Mouse (Mus musculus): ENCODE measurements around the gene Nt5c3.

Nt5c3 gene

DNA sequence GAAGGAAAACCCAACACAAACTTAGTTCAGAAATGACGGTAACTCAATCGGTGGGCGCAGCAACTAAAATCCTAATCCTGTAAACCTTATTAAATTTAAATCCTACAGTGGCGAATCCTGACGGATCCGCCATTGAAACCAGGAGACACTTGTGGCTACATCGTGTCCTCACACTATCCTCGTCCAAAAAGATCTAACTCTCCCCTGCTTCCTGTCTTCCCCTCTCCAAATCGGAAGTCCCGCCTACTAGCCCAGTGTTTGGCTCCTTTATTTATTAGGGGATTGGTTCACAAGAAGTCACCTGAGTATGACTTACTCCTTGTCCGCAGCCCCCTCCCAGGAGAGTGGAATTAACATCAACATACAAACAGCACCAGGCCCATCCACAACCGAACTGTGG is 86.6 kb downstream of the Nt5c3 start:
- no peak for DNase-seq (ENCODE audit: low read depth, low spot score)

DNA sequence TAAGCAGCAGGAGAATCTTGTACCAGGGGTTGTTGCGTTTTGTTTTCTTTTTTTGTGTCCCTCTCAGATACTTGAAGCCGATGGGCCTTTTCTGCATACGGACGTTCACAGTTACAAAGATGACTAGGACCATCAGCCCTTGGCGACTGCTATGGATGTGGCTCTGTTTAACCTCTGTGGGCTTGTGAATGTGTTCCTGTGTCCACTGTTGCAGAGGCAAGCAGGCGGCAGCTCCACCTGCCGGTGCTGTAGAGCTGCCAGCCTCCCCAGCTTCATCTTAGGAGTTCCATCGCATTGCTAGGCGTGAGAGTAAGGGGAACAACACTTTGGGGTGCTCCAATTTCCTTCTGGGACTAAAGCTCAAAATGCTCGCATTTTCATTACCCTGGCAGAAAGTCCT is 88.2 kb downstream of the Nt5c3 start:
- DNase-seq (ENCODE audit: low read depth, low spot score), result no peak

DNA sequence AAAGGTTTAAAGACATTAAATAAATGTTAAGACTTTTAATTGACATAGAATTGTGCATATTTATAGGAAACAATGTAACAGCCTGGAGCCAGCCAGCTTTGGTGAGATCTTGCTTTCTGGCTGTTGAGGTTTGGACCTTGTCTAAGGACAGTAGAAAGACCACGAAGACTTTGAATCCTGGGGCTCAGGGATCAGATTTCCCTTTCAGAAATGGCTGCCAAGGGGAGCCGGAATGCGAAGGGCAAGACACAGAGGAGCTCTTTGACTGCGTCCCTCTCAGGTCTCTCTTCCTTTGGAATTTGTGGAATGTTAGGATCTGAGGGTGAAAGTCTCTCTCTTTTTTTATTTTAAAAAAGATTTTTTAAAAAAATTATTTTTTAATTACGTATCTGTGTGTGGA is 89.0 kb downstream of the Nt5c3 start:
- no peak for DNase-seq (ENCODE audit: low read depth, low spot score)

DNA sequence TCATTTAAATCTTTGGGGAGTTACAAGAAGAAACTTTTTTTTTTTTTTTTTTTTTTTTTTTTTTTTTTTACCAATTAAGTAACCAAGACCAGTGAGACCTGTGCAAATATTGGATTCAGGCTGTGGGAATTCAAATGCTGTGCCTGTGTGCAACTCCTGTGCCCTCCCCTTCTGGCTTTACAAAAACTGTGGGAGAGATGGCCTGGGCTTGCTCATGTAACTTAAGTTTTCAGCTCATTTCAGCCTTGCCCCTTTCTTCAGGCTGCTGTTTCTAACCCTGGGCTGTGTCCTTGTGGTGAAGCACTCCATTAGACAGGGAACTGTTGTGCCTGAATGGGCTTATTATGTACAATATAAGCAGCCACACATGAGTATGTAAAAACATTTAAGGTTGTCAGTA is 90.9 kb downstream of the Nt5c3 start:
- no peak for DNase-seq (ENCODE audit: low read depth, low spot score)

GRCm38 (mm10) chr6:56832407-56832796 is 91.3 kb downstream of the Nt5c3 start:
- DNase-seq (ENCODE audit: low read depth, low spot score), result no peak

All from CD4-positive helper T cell, adult 2 months (primary cell).